Mouse (Mus musculus): Measurements from ENCODE around the gene Ubxn1. TPM values are rescaled to one million over a fixed set of nuclear protein-coding genes. Genes with fewer than 3 reads are reported as not detected.
"Not testable (repeated sequence)": the region's sequence is repeated elsewhere in the genome, so short reads cannot be mapped to it uniquely, and the experiment has no call there.

Gene Ubxn1
- polyA plus RNA-seq (2015; fragmentation: Nextera tagmentation; extraction: Ambion mirVana) = 179 TPM in 2 replicates

- peak within 1 kb of the TSS; percentile 99 for H3K4me3 ChIP-seq
- ATAC-seq (ENCODE audit: low FRiP score, low read depth) = peak; percentile 98
- no peaks in the 10 kb centered on the region for H3K27me3 ChIP-seq
- peak within 1 kb of the TSS; percentile 98 for H3K9ac ChIP-seq
- peaks cover 36% of the 10 kb centered on the region for H3K36me3 ChIP-seq
- H3K4me1 ChIP-seq = peaks cover 9% of the 10 kb centered on the region
- WGBS = 1% methylated on average over 59 of the region's 59 CpGs
- no peaks in the 10 kb centered on the region for H3K9me3 ChIP-seq
- H3K27ac ChIP-seq = peak within 1 kb of the TSS; percentile 69
- H3K4me2 ChIP-seq (replicated peaks) = peak within 1 kb of the TSS; percentile 92
These were observed at the start of gene Ubxn1 for GRCm38 (mm10) chr19:8871267-8872186. TSS of gene Ubxn1 (plus strand) at chr19:8871496.

- Histone ChIP-seq H3K4me1 (peaks cover 27% of the 10 kb centered on the region), H3K4me2 (replicated peaks) (peak overlapping the region; percentile 85), H3K9ac (peak overlapping the region; percentile 56), H3K27ac (no peak overlapping the region), H3K4me3 (peak overlapping the region; percentile 100), H3K27me3 (no peaks in the 10 kb centered on the region), H3K9me3 (no peaks in the 10 kb centered on the region), H3K36me3 (peaks cover 50% of the 10 kb centered on the region)
- WGBS = 86% methylated on average over 8 of the region's 8 CpGs
- no peak for ATAC-seq (ENCODE audit: low FRiP score, low read depth)
These were observed 48.6 kb upstream of the Ubxn1 start for GRCm38 (mm10) chr19:8822696-8823095.

GRCm38 (mm10) chr19:8829660-8830059 is 41.6 kb upstream of the Ubxn1 start, which contains the start of gene AC129217.1:
TSS of gene AC129217.1 (plus strand) at chr19:8829773.
- Histone ChIP-seq H3K4me2 (replicated peaks) (no peak within 1 kb of the TSS), H3K36me3 (peaks cover 99% of the 10 kb centered on the region)
- ATAC-seq (ENCODE audit: low FRiP score, low read depth) = no peak

GRCm38 (mm10) chr19:8830664-8831063 is 40.6 kb upstream of the Ubxn1 start:
- no peaks in the 10 kb centered on the region for H3K27me3 ChIP-seq
- ATAC-seq (ENCODE audit: low FRiP score, low read depth) = no peak
- peaks cover 99% of the 10 kb centered on the region for H3K36me3 ChIP-seq
- H3K27ac ChIP-seq = no peak overlapping the region
- no peak overlapping the region for H3K9ac ChIP-seq
- WGBS = 92% methylated on average over 8 of the region's 8 CpGs
- no peak overlapping the region for H3K4me2 ChIP-seq (replicated peaks)
- no peaks in the 10 kb centered on the region for H3K9me3 ChIP-seq
- H3K4me1 ChIP-seq = no peaks in the 10 kb centered on the region
- no peak overlapping the region for H3K4me3 ChIP-seq

More at GRCm38 (mm10) chr19:8829660-8830059, 41.6 kb upstream of the Ubxn1 start, which contains the start of gene AC129217.1:
- no peaks in the 10 kb centered on the region for H3K27me3 ChIP-seq
- H3K9me3 ChIP-seq = no peaks in the 10 kb centered on the region
- no peak within 1 kb of the TSS for H3K4me3 ChIP-seq
- H3K9ac ChIP-seq = peak within 1 kb of the TSS; percentile 13; the same call in 1 of the 2 replicates
- H3K27ac ChIP-seq = no peak within 1 kb of the TSS
- WGBS = 93% methylated on average over 8 of the region's 8 CpGs
- H3K4me1 ChIP-seq = no peaks in the 10 kb centered on the region

- H3K27me3 ChIP-seq = no peaks in the 10 kb centered on the region
- WGBS = 84% methylated on average over 11 of the region's 11 CpGs
- H3K36me3 ChIP-seq = peaks cover 96% of the 10 kb centered on the region
These were observed 40.0 kb upstream of the Ubxn1 start for GRCm38 (mm10) chr19:8831262-8831661.

GRCm38 (mm10) chr19:8832971-8833370 is 38.3 kb upstream of the Ubxn1 start:
- 96% methylated on average over 4 of the region's 4 CpGs for WGBS
- Histone ChIP-seq H3K27me3 (no peaks in the 10 kb centered on the region), H3K4me3 (no peak overlapping the region), H3K9me3 (no peaks in the 10 kb centered on the region), H3K4me1 (peaks cover under 1% of the 10 kb centered on the region), H3K9ac (no peak overlapping the region), H3K27ac (no peak overlapping the region), H3K36me3 (peaks cover 78% of the 10 kb centered on the region), H3K4me2 (replicated peaks) (no peak overlapping the region)
- no peak for ATAC-seq (ENCODE audit: low FRiP score, low read depth)

More at GRCm38 (mm10) chr19:8831262-8831661, 40.0 kb upstream of the Ubxn1 start:
- Histone ChIP-seq H3K9me3 (no peaks in the 10 kb centered on the region), H3K4me3 (no peak overlapping the region), H3K27ac (no peak overlapping the region), H3K4me2 (replicated peaks) (no peak overlapping the region), H3K9ac (no peak overlapping the region), H3K4me1 (no peaks in the 10 kb centered on the region)
- ATAC-seq (ENCODE audit: low FRiP score, low read depth) = no peak

GRCm38 (mm10) chr19:8836327-8836726 is 35.0 kb upstream of the Ubxn1 start:
- WGBS = 94% methylated on average over 10 of the region's 10 CpGs
- Histone ChIP-seq H3K27ac (peak overlapping the region; percentile 96; the same call in 1 of the 2 replicates), H3K36me3 (peaks cover 48% of the 10 kb centered on the region)

GRCm38 (mm10) chr19:8837251-8837791 is 34.0 kb upstream of the Ubxn1 start, which contains the start of gene Bscl2:
TSS of gene Bscl2 (plus strand) at chr19:8837467.
- Histone ChIP-seq H3K27ac (peak within 1 kb of the TSS; percentile 96), H3K4me2 (replicated peaks) (peak within 1 kb of the TSS; percentile 82), H3K9ac (peak within 1 kb of the TSS; percentile 80), H3K4me3 (peak within 1 kb of the TSS; percentile 50), H3K9me3 (no peaks in the 10 kb centered on the region), H3K36me3 (peaks cover 41% of the 10 kb centered on the region), H3K27me3 (no peaks in the 10 kb centered on the region), H3K4me1 (peaks cover 32% of the 10 kb centered on the region)
- ATAC-seq (ENCODE audit: low FRiP score, low read depth) = peak; percentile 76
- under 1% methylated on average over 38 of the region's 38 CpGs for WGBS

More at GRCm38 (mm10) chr19:8836327-8836726, 35.0 kb upstream of the Ubxn1 start:
- H3K9me3 ChIP-seq; H3K4me3 ChIP-seq; ATAC-seq (ENCODE audit: low FRiP score, low read depth); H3K4me2 ChIP-seq (replicated peaks); H3K9ac ChIP-seq; H3K27me3 ChIP-seq: not testable (repeated sequence)
- peaks cover 32% of the 10 kb centered on the region for H3K4me1 ChIP-seq

GRCm38 (mm10) chr19:8838041-8838730 is 33.1 kb upstream of the Ubxn1 start:
- 22% methylated on average over 15 of the region's 15 CpGs for WGBS
- Histone ChIP-seq H3K4me2 (replicated peaks) (peak overlapping the region; percentile 82), H3K27ac (peak overlapping the region; percentile 96), H3K4me1 (peaks cover 32% of the 10 kb centered on the region), H3K4me3 (peak overlapping the region; percentile 50), H3K9me3 (no peaks in the 10 kb centered on the region), H3K36me3 (peaks cover 40% of the 10 kb centered on the region), H3K9ac (peak overlapping the region; percentile 80), H3K27me3 (no peaks in the 10 kb centered on the region)
- peak; percentile 18; the same call in 1 of the 2 replicates for ATAC-seq (ENCODE audit: low FRiP score, low read depth)

GRCm38 (mm10) chr19:8839103-8839907 is 32.0 kb upstream of the Ubxn1 start, which contains the start of gene Gng3:
TSS of gene Gng3 (minus strand) at chr19:8839194.
- Histone ChIP-seq H3K4me2 (replicated peaks) (peak within 1 kb of the TSS; percentile 82), H3K27me3 (no peaks in the 10 kb centered on the region), H3K27ac (peak within 1 kb of the TSS; percentile 96), H3K36me3 (peaks cover 29% of the 10 kb centered on the region), H3K4me1 (peaks cover 32% of the 10 kb centered on the region), H3K9me3 (no peaks in the 10 kb centered on the region), H3K4me3 (peak within 1 kb of the TSS; percentile 50), H3K9ac (peak within 1 kb of the TSS; percentile 80)
- WGBS = 48% methylated on average over 11 of the region's 11 CpGs
- ATAC-seq (ENCODE audit: low FRiP score, low read depth) = no peak

Data from limb, embryonic 13.5 days (tissue).